Mouse (Mus musculus) thymus, adult 2 months (tissue): ENCODE data around the gene Spaca7. TPM values are rescaled to one million over a fixed set of nuclear protein-coding genes. Genes with fewer than 3 reads are reported as not detected.
"Not testable (repeated sequence)": the region's sequence is repeated elsewhere in the genome, so short reads cannot be mapped to it uniquely, and the experiment has no call there.

Experiments used
- DNase-seq: peaks from one replicate; pipeline ENCODE4 v3.0.0; 2021
- H3K27ac ChIP-seq: fragments of 200-500 bp; 2 replicates; pipeline ENCODE4 v1.5.1; 2012; ENCODE audit warnings: low read length, control low read depth; ENCODE audit not compliant: control insufficient read depth, insufficient read depth
- H3K27me3 ChIP-seq: fragments of 200-500 bp; 2 replicates; pipeline ENCODE4 v1.6.1; 2012; ENCODE audit warnings: mild to moderate bottlenecking, low read length, moderate library complexity, mixed read lengths; ENCODE audit not compliant: control insufficient read depth, insufficient read depth
- H3K36me3 ChIP-seq: fragments of 200-500 bp; 2 replicates; pipeline ENCODE4 v1.6.1; 2012; ENCODE audit warnings: mild to moderate bottlenecking, low read length, moderate library complexity; ENCODE audit not compliant: control insufficient read depth, insufficient read depth
- H3K4me1 ChIP-seq: fragments of 200-500 bp; replicated peaks from 2 replicates; pipeline ENCODE4 v1.6.1; 2012; ENCODE audit warnings: low read length; ENCODE audit not compliant: control insufficient read depth, insufficient read depth
- H3K4me3 ChIP-seq: fragments of 200-500 bp; 2 replicates; pipeline ENCODE4 v1.5.1; 2012; ENCODE audit warnings: mild to moderate bottlenecking, low read length, control low read depth, moderate library complexity; ENCODE audit not compliant: control insufficient read depth, insufficient read depth
- CTCF ChIP-seq: fragments of 200-500 bp; IDR thresholded peaks from 2 replicates; pipeline ENCODE4 v1.5.1; 2012; ENCODE audit warnings: mild to moderate bottlenecking, control low read depth, low read length, moderate library complexity, borderline replicate concordance; ENCODE audit not compliant: control insufficient read depth, poor library complexity, insufficient read depth; ENCODE audit errors: extremely low read depth
- POLR2A ChIP-seq: fragments of 200-500 bp; IDR thresholded peaks from 2 replicates; pipeline ENCODE4 v1.6.1; 2012; ENCODE audit warnings: mild to moderate bottlenecking, low read length, control low read depth, moderate library complexity; ENCODE audit not compliant: control insufficient read depth, poor library complexity, insufficient read depth; ENCODE audit errors: extremely low read depth
- WGBS: fragments of 180-500 bp; shearing (Covaris S2); methylation state at CpG from one replicate; pipeline ENCODE4 v1.1.7; 2018; 5-methylcytosine and 5-hydroxymethylcytosine counted together
- polyA plus RNA-seq: library from polyadenylated mRNA; depleted of rRNA; stranded (reverse); fragments of >200 nt; gene quantifications from 2 replicates; pipeline ENCODE4 v1.2.3, GENCODE M21; 2012

Gene Spaca7
- polyA plus RNA-seq, 1 experiment: not detected

- TF ChIP-seq CTCF: peak; percentile 93
- no peak for TF ChIP-seq POLR2A
- Histone ChIP-seq H3K4me1 (no peaks in the 10 kb centered on the region), H3K36me3 (no peaks in the 10 kb centered on the region), H3K27ac (no peak overlapping the region), H3K27me3 (no peaks in the 10 kb centered on the region), H3K4me3 (no peak overlapping the region)
- WGBS: 28% methylated on average over 6 of the region's 6 CpGs
- DNase-seq: peak; percentile 84
Measured at GRCm38 (mm10) chr8:12607223-12607622, 34.4 kb downstream of the Spaca7 start.

GRCm38 (mm10) chr8:12608810-12609209, 36.0 kb downstream of the Spaca7 start:
- no peak for TF ChIP-seq POLR2A
- TF ChIP-seq CTCF: no peak
- no peak for DNase-seq
- no peaks in the 10 kb centered on the region for H3K36me3 ChIP-seq
- H3K27me3 ChIP-seq: no peaks in the 10 kb centered on the region
- 83% methylated on average over 10 of the region's 10 CpGs for WGBS
- H3K4me3 ChIP-seq: no peak overlapping the region
- no peaks in the 10 kb centered on the region for H3K4me1 ChIP-seq
- H3K27ac ChIP-seq: no peak overlapping the region

- Histone ChIP-seq H3K27me3 (no peaks in the 10 kb centered on the region), H3K27ac (no peak overlapping the region), H3K4me3 (no peak overlapping the region), H3K36me3 (no peaks in the 10 kb centered on the region; the same call in 1 of the 2 replicates), H3K4me1 (no peaks in the 10 kb centered on the region)
- 79% methylated on average over 12 of the region's 12 CpGs for WGBS
- no peak for DNase-seq
- TF ChIP-seq POLR2A (no peak), CTCF (no peak)
Measured at GRCm38 (mm10) chr8:12609752-12610449, 37.1 kb downstream of the Spaca7 start.

GRCm38 (mm10) chr8:12613201-12613600, 40.4 kb downstream of the Spaca7 start:
- no peak for DNase-seq
- TF ChIP-seq POLR2A (no peak), CTCF (no peak)
- 90% methylated on average over 7 of the region's 7 CpGs for WGBS
- no peak overlapping the region for H3K4me3 ChIP-seq
- H3K27ac ChIP-seq: no peak overlapping the region
- H3K27me3 ChIP-seq: no peaks in the 10 kb centered on the region
- no peaks in the 10 kb centered on the region for H3K4me1 ChIP-seq
- peaks cover 4% of the 10 kb centered on the region; the same call in 1 of the 2 replicates for H3K36me3 ChIP-seq

- H3K36me3 ChIP-seq: peaks cover 28% of the 10 kb centered on the region
- H3K27me3 ChIP-seq, H3K27ac ChIP-seq, H3K4me3 ChIP-seq, DNase-seq, H3K4me1 ChIP-seq: not testable (repeated sequence)
- WGBS: 97% methylated on average over 3 of the region's 3 CpGs
Measured at GRCm38 (mm10) chr8:12617369-12617768, 44.5 kb downstream of the Spaca7 start.

GRCm38 (mm10) chr8:12621550-12622222, 48.9 kb downstream of the Spaca7 start:
- TF ChIP-seq CTCF: no peak
- TF ChIP-seq POLR2A: no peak
- Histone ChIP-seq H3K4me3 (no peak overlapping the region), H3K27me3 (no peaks in the 10 kb centered on the region), H3K27ac (no peak overlapping the region), H3K36me3 (peaks cover 43% of the 10 kb centered on the region), H3K4me1 (no peaks in the 10 kb centered on the region)
- 98% methylated on average over 18 of the region's 18 CpGs for WGBS
- no peak for DNase-seq

- Histone ChIP-seq H3K27me3 (no peaks in the 10 kb centered on the region), H3K27ac (no peak overlapping the region), H3K36me3 (peaks cover 41% of the 10 kb centered on the region), H3K4me1 (no peaks in the 10 kb centered on the region), H3K4me3 (no peak overlapping the region)
- no peak for DNase-seq
- TF ChIP-seq POLR2A: no peak
- no peak for TF ChIP-seq CTCF
- WGBS: 97% methylated on average over 5 of the region's 5 CpGs
Measured at GRCm38 (mm10) chr8:12625890-12626289, 53.1 kb downstream of the Spaca7 start.
